Mouse (Mus musculus) A20 (cell line): ENCODE measurements around the gene Slc25a48.
A peak's percentile ranks its signal among the peaks of the same experiment; 100 is the strongest.

Experiments
- DNase-seq: peaks from one replicate; pipeline ENCODE4 v3.0.0-alpha.2; 2011; ENCODE audit warnings: low read depth, low spot score

The Slc25a48 gene

DNA sequence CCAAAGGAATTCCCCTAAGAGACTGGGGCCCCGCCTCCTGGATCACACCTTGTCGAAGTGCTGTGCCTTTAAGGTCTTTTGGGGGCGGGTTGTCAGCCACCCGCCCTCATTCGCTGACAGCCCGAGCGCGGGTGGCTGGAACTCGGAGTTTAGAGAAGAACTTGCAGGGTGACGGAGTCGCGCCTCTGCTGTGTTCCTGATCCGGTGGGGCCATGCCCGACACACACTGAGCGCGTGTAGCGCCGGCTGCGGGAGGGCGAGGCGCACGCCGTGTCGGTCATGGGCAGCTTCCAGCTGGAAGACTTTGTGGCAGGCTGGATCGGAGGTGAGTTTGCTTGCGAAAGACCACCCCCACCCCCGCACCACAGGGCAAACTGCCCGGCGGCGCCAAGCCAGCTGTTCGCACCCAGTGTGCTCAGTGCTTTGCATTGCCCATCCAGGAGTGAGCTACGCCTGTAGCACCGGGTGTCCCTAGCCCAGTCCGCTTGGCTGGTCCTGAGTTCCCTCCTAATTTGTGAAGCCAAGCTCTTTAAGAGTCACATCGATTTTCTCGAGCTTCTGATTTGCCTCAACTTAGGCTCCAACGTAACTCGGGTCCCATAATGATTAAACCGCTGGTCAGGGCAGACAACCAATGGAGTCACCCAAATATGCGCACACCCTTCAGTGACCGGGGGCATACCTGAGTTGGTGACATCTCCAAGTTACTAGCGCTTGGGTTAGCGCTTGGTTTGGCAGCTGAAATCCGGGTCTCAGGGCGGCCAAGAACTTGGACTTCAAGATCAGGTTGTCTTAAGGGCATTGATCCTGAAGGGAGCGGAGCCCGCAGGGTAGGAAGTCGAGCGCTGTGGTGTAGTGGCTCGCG, at the start of gene Slc25a48:
Gene Slc25a48, plus strand, starts transcription at position 145 of the 865 bp plus-strand sequence.
- DNase-seq = no peak

DNA sequence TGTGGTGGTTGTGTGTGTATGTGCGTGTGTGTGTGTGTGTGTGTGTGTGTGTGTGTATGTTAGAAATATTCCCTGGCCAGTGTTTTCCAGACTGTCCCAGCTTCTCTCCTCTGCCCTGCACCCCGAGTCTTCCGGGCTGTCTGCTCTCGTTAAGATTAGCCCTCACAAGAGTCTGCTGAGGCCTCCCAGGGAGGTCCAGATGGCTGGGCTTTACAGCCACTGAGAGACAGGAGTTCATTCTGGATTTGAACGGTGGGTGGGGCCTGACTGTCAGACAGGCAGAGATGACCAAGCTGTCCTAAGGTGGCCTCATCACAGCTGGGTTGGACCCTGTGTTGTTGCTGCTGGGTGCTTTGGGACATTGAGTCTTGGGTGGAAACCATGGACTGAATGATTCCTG, 40.6 kb upstream of the Slc25a48 start:
- DNase-seq = no peak

DNA sequence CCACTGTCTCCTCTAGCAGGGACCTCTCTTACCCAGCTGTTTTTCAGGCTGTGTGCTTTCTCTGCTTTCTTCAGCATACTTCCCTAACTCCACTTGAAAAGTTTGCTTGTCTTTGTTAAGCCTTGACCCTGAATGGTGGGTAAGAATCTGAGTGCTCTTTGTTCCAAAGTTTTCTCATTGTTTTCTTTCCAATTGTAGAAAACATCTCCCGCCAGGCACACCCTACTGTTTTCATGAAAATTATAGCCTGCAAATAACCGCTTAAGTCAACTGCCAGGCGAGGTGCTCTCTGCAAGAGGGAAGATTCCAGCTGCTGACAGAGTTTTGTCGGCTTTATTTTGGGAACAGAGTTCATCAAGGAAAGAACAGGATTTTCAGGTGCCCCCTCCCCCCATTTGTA, 37.0 kb upstream of the Slc25a48 start:
- DNase-seq = no peak

DNA sequence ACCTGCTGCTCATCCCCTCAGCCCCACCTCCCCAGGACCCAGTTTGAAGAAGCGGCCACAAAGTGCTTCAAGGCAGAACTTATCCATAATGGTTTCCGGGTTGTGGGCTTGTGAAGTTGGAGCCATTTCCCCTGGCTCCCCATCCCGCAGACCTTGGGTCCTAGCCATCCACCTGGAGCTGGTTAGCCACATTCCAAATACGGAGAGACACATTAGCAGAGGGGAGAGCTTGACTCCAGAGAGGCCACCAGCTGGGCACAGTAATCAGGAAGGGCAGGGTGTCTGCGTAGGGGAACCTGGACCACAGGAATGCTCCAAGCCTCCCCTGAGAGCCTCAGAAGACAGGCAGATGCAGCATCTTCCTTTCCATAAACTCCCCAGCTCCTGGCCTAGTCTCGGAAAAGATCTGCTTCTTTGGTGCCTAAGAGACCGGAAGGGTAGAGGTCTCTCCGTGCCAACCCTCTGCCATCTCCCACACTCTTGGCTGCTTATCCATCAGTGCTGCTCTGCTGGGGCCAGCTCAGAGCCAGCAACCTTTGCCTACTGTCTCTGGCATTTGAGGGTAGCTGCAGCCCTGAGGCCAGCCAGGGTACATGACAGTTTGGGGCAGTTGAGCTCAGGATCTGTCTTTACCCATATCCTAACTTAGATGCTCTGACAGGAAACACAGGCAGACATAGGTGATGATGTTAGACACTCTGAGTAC, 34.6 kb upstream of the Slc25a48 start:
- DNase-seq = no peak

DNA sequence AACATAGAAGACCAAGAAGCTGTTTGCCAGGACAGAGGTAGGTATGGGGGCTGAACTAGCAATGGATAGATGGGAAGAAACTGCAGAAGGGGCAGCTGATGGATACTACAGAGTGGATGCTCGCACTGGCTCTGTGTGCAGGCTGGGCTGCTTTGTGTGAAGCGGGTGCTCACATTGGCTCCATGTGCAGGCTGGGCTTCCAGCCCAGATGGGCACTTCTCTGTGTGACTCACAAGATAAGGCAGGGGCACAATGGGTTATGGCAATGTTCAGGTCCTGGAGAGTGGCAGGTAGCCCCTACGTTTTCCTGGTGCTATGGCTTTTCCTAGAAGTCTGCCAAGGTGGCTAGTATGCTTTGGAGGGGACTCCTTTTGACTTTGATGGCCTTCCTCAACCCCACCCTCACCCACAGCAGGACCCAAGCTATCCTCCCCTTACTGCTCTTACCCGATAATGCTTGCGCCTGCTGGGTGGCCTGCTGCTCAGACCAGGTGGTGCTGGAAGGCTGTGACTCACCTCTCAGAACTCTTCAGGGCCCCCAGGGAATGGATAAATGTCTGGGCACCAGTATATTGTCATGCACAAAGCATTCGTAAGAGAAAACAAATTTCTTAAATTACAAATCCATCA, 33.5 kb upstream of the Slc25a48 start:
- DNase-seq = no peak

DNA sequence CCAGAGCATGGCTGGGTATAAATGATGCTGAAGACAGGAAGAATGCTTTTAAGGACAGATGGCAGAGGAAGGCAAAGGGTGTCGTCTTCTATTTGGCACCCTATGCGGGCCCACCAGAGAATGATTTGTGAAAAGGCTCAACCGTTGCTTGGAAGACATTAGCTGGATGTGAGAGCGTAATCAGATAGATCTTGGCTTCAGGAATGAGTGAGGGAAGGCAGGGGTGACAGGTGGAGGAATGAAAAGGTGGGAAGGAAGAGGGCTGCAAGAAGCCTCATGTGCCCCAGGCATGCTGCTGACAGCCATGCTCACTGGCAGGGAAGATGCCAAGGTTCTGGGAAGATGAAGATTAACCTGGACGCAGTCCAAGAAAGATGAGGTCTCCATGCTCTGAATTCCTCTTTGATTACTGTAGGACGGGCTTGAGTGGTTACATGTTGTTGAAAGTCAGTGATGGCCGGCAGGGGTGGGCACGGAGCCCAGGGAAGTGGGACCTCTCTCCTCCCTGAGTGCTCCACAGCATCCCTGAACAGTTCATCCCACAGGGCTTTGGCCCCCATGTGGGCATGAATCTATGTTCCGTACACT, 25.8 kb upstream of the Slc25a48 start:
- DNase-seq = no peak

DNA sequence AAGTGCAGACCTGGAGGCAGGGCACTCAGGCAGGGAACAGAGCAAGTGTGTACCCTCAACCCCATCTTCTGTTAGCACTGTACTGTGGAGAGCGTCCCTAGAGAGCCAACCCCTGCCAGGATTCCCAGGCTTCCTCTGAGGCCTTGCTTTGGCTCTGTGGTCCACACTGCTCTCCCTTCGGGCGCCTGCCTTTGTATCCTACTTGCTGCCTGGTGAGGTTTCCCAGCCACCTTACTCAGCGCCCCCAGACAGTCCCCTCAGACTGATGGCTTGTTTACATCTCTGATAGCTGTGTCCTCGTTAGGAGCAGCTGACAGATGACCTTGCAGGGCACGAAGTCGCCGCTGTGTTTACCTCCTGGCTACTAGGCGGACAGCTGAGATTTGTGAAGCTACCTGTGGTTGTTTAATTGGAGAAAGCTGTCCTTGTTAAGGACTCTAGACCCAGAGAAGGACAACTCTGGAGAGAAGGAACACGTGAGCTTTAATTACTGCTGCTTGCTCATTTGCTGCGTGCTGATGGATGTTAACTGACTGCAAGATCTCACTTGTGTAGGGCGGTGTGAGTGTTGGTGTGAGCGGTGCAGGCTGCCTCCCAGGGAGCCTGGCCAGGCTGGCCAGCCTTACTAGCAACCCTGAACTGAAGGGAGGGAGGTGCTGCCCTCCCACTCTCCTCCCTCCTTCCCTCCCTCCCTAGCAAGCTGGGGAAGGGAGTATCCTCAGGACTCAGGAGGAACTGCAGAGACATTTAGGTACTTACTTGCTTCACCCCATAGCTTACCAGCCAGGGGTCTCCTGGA, 19.3 kb upstream of the Slc25a48 start:
- DNase-seq = no peak

DNA sequence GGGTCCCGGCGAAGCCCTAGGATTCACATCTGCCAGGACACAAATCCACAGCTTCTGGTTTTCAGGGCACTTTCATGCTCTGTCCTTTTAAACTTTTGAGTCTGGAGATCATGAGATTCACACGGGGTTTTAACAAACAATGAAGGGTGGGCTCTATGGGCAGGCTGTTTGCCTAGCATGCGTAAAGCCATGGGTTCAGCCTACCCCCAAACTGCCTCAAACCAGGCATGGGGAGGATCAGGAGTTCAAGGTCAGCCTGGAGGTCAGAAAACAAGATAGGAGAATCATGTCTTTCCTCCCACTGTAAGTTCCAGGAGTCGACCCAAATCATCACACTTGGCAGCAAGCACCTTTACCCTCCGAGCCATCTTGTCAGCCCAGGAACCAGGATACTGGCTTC, 18.6 kb upstream of the Slc25a48 start:
- DNase-seq = no peak

DNA sequence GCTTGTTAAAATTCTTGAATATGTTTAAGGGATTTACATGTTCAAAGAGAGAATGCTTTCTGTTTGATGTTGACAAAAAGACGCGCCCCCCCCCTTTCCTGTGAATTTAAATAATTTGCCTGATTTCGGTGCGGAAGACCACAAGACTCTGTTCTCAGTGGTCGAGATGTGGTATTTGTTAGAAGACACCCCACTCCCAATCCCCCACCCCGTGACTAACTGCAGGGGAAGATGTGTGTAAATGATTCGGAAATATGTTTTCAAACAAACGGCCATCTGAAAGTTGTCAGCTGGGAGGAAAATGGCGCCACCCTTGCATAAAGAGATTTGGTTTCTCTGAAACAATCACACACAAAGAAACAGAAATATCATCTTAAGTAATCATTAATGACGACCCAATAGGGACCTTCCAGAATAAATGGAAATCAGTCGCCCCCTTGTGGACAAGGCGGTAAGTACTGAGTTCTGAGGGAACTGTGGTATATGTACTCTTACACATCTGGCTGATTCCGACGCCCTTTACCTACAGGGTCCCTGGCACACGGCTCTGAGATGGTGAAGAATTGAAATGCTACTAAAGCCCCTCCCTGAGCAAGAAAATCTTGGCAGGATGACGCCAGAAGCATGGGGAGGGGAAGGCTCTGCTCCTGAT, 16.0 kb upstream of the Slc25a48 start:
- peak; percentile 60 for DNase-seq

DNA sequence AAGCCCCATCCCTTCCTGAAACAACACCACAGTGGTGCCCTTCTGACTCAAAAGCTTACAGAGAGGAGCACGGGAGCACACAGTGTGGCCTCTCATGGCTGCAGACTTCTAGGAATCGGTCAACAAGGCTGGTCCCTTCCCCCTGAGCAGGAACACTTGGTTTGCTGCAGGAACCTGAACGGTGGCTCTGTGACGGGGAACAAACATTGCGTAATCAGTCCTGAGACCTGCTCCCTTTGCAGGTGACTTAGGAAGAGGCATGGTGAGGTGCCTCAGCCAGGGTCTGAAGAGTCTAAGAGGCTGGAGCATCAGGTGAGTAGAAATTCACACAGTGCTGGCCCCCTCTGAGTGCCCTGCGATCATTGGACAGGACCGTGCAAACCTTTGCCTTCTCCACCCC, 12.2 kb upstream of the Slc25a48 start:
- no peak for DNase-seq

DNA sequence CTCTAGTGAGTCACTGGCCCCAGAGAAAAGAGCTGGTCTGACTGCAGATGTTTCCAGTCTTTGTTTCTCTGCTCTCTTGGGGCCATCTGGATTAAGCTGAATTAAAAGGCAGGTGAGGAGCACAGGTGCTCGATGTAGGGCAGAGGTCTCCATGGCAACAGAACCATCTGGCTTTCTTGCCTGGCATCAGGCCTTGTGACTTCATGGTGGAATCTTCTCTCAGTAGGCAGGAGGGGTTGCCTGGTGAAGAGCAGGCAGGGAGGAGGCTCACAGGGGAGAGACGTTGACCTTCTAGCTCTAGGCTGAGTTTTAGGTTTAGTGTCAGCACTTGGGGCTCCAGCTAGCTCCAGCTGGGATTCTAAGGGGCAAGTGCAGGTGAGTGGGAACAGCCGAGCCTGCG, 11.8 kb upstream of the Slc25a48 start, which contains the start of gene Gm3045:
Gene Gm3045, plus strand, starts transcription at position 230 of the 400 bp plus-strand sequence.
- DNase-seq = no peak

DNA sequence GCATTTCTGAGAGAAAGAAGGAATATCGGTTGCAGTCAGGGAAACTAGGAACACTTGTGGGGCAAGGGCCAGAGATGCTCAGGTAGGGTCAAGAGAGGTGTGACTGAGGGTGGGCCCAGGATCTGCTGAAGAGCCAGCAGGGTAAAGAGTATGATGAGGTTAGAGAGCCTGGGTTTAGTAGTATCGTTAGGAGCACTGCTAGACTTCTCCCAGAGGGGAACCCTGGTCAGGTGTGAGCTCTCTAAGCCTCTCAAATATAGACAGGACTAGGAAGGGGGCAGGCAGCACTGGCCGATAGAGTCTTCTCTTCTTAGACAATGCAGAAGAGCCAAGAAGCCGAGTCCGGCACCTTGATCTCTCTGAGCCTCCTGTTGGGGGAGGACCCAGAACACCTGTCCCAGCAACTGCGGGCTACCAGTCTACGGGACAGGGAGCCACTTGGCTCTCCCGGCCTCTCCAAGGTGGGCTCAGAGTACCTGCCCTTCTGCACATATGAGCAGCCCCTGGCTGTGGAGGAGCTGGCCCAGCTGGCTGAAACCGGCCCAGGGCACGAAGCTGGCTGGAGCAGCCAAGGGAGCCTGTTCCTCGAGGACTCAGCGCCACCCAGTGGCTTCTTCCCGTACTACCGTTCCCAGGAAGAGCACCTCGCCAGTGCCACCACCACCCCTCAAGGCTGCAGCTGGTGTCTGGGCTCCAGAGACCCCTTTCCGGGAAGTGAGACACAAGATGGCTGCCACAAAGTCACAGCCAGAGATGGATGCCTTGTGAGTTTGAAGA, 9.2 kb upstream of the Slc25a48 start:
- peak; percentile 44 for DNase-seq

DNA sequence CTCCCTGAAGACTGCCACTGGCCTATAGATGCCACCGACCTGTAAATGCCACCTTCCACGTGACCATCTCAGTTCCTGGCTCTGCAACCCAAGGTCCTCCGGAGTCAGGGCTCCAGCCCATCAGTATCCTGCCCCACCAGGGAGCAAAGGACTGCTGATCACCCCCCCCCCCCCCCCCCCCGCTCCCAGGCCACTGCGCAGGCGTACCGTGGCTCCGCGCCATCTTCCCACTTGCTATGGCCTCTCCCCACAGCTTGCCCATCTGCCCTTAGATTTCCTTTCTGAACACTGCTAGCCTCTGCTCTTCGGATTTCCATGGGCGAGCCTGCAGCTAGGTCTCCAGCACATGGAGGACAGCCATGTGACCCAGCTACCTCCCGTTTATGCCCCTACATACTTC, 5.7 kb upstream of the Slc25a48 start:
- no peak for DNase-seq

DNA sequence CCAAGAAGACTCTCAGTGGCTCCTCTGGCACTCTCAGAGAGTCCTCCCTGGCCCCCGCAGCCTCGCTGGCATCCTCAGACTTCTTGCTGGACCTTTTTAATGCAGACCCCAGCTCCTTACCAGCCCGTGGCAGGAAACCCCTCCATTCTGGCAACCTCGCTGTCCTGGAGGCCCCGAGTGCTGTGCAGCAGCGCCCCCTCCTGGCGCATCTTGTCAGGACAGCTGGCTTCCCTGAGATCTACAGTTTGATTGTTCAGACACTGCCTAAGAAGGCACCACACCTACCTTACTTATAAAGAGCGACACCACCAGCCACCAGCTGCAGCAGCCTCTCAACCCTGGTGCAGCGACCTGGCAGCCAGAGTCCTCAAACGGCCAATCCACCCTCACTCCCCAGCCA, 4.7 kb upstream of the Slc25a48 start:
- DNase-seq = peak; percentile 53

DNA sequence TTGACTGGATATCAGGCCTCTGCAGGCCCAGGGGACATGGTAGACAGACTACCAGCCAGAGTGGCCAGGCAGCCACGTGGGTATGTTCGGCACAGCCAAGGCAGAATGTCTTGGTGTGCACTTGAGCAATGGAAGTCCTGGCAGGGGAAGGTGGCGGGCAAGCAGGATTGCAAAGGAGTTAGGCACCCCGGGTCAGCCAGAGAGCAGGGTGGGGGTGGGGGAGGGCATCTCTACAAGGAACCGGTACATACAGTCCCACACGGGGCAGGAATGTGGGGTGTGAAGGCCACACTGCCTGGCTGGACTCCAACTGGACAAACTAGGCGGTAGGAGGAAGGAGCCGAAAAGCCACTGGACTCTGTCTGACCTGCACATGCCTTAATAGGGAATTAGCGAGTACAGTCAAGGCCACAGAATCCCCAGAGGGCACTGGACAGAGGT, 3.8 kb upstream of the Slc25a48 start:
- DNase-seq = no peak

DNA sequence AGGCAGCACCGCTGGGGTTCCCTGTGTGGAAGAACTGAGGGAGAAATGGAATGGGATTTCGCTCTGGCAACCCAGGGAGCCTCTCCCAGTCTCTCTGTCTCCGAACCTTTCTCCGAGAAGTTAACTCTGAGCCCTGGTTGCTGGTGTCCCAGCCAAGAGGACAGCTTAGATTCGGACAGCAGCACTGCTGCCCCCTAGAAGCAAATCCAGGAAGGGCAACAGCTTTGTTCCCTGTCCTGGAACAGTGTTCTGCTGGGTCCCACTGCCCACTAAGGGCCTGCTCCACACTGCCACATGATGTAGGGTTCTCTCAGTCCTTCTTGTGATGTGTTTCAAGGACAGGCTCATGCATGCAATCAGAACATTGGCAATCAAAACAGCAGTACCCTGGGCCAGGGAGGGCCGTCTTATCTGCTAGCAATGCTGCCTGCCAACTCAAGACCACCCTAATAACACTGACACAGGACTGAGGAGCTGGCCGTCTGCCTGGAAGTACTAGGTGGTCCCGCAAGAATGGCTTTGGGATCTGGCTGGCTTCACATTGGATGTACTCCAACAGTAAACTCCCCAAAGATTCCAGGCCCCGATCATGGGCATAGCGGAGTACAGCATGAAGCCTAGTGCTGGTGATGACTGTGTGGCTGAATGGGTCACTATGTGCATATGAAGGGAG, 2.4 kb upstream of the Slc25a48 start:
- DNase-seq = no peak

DNA sequence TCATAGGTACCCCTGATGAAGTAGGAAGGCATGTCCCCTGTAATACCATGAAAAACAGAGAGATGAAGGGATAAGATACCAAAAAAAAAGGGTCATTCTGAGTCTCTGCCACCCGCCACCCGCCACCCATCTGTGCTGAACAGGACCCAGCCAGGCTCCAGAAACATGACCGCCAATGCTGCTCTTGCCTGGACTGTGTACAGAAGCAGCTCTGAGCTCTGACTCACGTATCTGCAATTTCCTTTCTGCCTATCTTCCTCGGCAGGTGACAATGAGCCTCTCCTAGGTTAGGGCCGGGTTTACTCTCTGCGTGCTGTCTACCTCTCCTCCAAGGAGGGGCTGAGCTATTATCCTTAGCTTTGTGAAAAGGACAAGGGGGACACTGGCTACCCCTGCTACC, 5.3 kb downstream of the Slc25a48 start:
- no peak for DNase-seq

DNA sequence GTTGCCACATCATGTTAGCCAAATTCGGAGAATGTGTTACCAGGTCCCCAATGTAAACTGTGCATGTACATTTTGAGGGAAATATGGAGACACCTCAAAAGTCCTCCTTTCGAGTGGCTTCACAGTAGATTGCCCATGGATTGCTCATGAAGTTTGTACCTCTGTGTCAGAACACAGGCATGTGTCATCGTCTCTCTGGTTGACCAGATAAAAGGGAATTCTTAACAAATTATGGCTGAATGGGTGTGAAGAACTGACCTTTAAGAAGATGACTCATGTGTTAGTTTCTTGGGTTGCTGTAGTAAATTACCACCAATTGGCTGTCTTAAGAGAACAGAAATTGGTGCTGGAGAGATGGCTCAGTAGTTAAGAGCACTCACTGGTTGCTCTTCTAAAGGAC, 6.0 kb downstream of the Slc25a48 start:
- no peak for DNase-seq

DNA sequence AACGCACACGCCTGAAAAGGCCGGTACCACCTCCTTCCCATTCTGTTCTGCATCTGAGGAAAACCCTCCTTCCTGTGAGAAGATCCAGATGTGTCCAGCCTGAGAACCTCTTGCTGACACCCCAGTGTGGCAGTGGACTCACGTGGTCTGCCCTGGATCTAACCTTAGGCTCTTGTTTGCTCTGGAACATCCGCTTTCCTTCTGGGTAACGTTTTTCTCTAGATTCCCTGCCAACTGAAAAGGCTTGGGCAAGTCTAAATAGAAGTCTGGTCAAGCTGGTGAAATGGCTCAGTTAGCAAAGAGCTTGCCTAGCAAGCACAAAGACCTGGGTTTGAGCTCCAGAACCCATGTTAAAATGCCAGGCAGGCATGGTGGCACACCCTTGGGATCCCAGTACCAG, 6.8 kb downstream of the Slc25a48 start:
- no peak for DNase-seq
